Mouse (Mus musculus) Patski (cell line): ENCODE data around the gene Pycr1. TPM values are rescaled to one million over a fixed set of nuclear protein-coding genes. Genes with fewer than 3 reads are reported as not detected.

Experiments used
- ATAC-seq: fragments of 100-300 bp; one replicate; pipeline ENCODE4 v1.8.0; 2021
- CTCF ChIA-PET: fragments of 350-600 bp; sonication (Branson Sonifier 250); formaldehyde crosslinking; loops from one replicate; lab custom pipeline; 2022; ENCODE audit warnings: inconsistent platforms; lab: Charles Lee
- POLR2A ChIA-PET: fragments of 350-600 bp; sonication (Branson Sonifier 250); formaldehyde crosslinking; loops from one replicate; lab custom pipeline; 2022; ENCODE audit warnings: antibody characterized with exemption, inconsistent platforms; lab: Charles Lee
- DNase-seq: peaks from one replicate; pipeline ENCODE4 v3.0.0-alpha.2; 2011; ENCODE audit warnings: low read depth, low spot score
- H3K27me3 ChIP-seq: fragments of 371-371 bp; one replicate; pipeline ENCODE4 v1.5.1; 2021
- CTCF ChIP-seq: fragments of 100-300 bp; IDR thresholded peaks from one replicate; pipeline ENCODE4 v1.5.1; 2021
- in situ Hi-C: fragments of 300-500 bp; cut with MboI; formaldehyde crosslinking; loops from 3 replicates; pipeline ENCODE4 v1.11.1; 2018; ENCODE audit warnings: low pct_unique_long_range_greater_than_20kb, mixed read lengths
- polyA plus RNA-seq: library from polyadenylated mRNA; unstranded; gene quantifications from one replicate; pipeline ENCODE4 v1.2.3, GENCODE M21; 2021

Gene Pycr1
- polyA plus RNA-seq, 1 experiment from 2014 or later, result 6.7 TPM

GRCm38 (mm10) chr11:120633520-120634343 lies 9.8 kb downstream of the Pycr1 start, which contains the start of gene Mafg:
Gene Mafg, minus strand, starts transcription at chr11:120633600.
- no peak for TF ChIP-seq CTCF
- in situ Hi-C loops, result no loop called here
- DNase-seq (no peak), ATAC-seq (peak; percentile 42)
- CTCF ChIA-PET, result interaction anchor here (0.7 to 1.2 kb wide), 2 partner anchors 10 to 143 kb away, joined by 3 read pairs; no protein-coding TSS in a partner anchor
- POLR2A ChIA-PET, result interaction anchor here (0.9 to 1.6 kb wide), 3 partner anchors 9 to 18 kb away, joined by 3 to 8 read pairs (median 3); partner anchors contain the start of gene Pycr1
- no peaks in the 10 kb centered on the region for H3K27me3 ChIP-seq

- TF ChIP-seq CTCF, result no peak
- ChIA-PET CTCF (interaction anchor here (1.2 kb wide), 1 partner anchor 9 kb away, joined by 3 read pairs; no protein-coding TSS in a partner anchor), POLR2A (interaction anchor here (0.7 to 1.6 kb wide), 4 partner anchors 8 to 165 kb away, joined by 3 to 8 read pairs (median 3); partner anchors contain the start of genes Arl16 and Pycr1)
- ATAC-seq (peak; percentile 24), DNase-seq (no peak)
- H3K27me3 ChIP-seq, result no peaks in the 10 kb centered on the region
- in situ Hi-C loops, result no loop called here
Measured at GRCm38 (mm10) chr11:120632559-120633519, 10.7 kb downstream of the Pycr1 start.

GRCm38 (mm10) chr11:120631726-120632448 lies 11.7 kb downstream of the Pycr1 start:
- in situ Hi-C loops, result no loop called here
- H3K27me3 ChIP-seq, result no peaks in the 10 kb centered on the region
- DNase-seq, result no peak
- no peak for TF ChIP-seq CTCF
- ChIA-PET CTCF (interaction anchor here (1.4 to 2.6 kb wide), 2 partner anchors 65 to 144 kb away, joined by 3 to 6 read pairs; no protein-coding TSS in a partner anchor), POLR2A (interaction anchor here (0.6 to 1.6 kb wide), 7 partner anchors 10 to 164 kb away, joined by 3 to 8 read pairs (median 3); partner anchors contain the start of genes Arl16 and Pycr1)
- no peak for ATAC-seq

DNA sequence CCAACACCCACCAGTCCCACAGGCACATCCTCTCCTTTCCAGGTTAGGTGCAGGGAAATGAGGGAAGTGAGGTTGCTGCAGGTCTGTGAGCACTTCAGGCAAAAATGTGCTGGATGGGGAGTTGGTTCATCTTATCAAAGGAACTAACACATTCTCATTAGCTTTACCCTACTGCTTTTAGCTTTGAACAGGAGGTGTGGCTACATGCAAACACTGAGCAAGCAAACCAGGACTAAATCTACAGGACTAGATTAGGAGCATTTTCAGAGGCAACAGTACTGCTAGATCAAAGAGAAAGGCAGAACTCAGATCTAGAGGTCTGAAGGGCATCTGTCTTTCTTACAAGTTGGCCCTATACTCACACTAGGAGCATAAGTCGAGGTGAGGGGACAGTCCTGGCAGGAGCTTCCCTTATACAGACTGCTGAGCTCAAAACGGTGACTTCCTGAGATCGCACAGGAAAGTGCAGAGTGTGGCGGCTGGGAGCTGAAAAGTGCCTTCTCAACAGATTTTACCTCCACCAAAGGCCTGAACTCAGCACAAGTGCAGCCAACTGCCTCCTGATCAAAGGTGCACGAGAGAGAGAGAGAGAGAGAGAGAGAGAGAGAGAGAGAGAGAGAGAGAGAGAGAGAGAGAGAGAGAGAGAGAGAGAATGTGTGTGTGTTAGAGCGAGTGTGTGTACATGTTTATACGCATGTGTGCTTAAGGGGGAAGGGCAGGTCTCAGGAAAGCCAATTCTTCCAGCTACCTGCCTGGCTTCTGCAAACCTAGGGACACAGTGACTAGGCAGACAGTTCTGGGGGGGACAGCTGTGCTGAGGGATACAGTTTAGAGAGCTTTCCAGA lies 12.5 kb downstream of the Pycr1 start:
- no peak for ATAC-seq
- POLR2A ChIA-PET, result interaction anchor here (0.6 to 1.6 kb wide), 6 partner anchors 11 to 395 kb away, joined by 3 to 5 read pairs (median 3); no protein-coding TSS in a partner anchor
- in situ Hi-C loops, result no loop called here
- TF ChIP-seq CTCF, result no peak
- DNase-seq, result no peak
- CTCF ChIA-PET, result interaction anchor here (0.9 to 2.6 kb wide), 5 partner anchors 9 to 145 kb away, joined by 3 to 6 read pairs (median 4); no protein-coding TSS in a partner anchor
- H3K27me3 ChIP-seq, result no peaks in the 10 kb centered on the region

GRCm38 (mm10) chr11:120630401-120630871 lies 13.1 kb downstream of the Pycr1 start:
- in situ Hi-C loops, result no loop called here
- TF ChIP-seq CTCF, result no peak
- no peaks in the 10 kb centered on the region for H3K27me3 ChIP-seq
- ChIA-PET POLR2A (interaction anchor here (0.9 to 1.6 kb wide), 3 partner anchors 32 to 81 kb away, joined by 3 to 5 read pairs (median 3); no protein-coding TSS in a partner anchor), CTCF (interaction anchor here (0.9 to 2.6 kb wide), 5 partner anchors 10 to 146 kb away, joined by 3 to 6 read pairs (median 4); no protein-coding TSS in a partner anchor)
- no peak for DNase-seq
- no peak for ATAC-seq

GRCm38 (mm10) chr11:120629911-120630310 lies 13.7 kb downstream of the Pycr1 start:
- no peak for TF ChIP-seq CTCF
- ChIA-PET POLR2A (interaction anchor here (0.6 to 1.6 kb wide), 3 partner anchors 44 to 81 kb away, joined by 3 to 6 read pairs (median 5); no protein-coding TSS in a partner anchor), CTCF (interaction anchor here (0.9 to 2.6 kb wide), 3 partner anchors 11 to 146 kb away, joined by 3 to 6 read pairs (median 4); no protein-coding TSS in a partner anchor)
- ATAC-seq (no peak), DNase-seq (no peak)
- in situ Hi-C loops, result loop anchor here (5.0 kb wide), 1 partner anchor 82 kb away; the partner anchor contains the start of genes Cenpx and Lrrc45
- no peaks in the 10 kb centered on the region for H3K27me3 ChIP-seq

GRCm38 (mm10) chr11:120629341-120629730 lies 14.2 kb downstream of the Pycr1 start:
- POLR2A ChIA-PET, result interaction anchor here (0.6 to 0.9 kb wide), 3 partner anchors 45 to 54 kb away, joined by 3 to 6 read pairs (median 3); no protein-coding TSS in a partner anchor
- DNase-seq, result no peak
- no peak for ATAC-seq
- H3K27me3 ChIP-seq, result no peaks in the 10 kb centered on the region
- in situ Hi-C loops, result loop anchor here (5.0 kb wide), 1 partner anchor 83 kb away; the partner anchor contains the start of genes Cenpx and Lrrc45
- TF ChIP-seq CTCF, result no peak
- CTCF ChIA-PET, result interaction anchor here (2.6 kb wide), 1 partner anchor 147 kb away, joined by 6 read pairs; no protein-coding TSS in a partner anchor
